ENCODE assay signal across 8 mouse cellular contexts in genomic region chr1:86586992-86587391, GRCm38 (mm10). TPM values are rescaled to one million over a fixed set of nuclear protein-coding genes. Genes with fewer than 3 reads are reported as not detected.
DNase-seq lines count a peak whose midpoint lies in the region; ATAC-seq and TF ChIP-seq lines count a peak whose summit lies in the region.

No protein-coding gene starts in this region.

- no peaks in the 10 kb centered on the region for H3K9me3 ChIP-seq in forebrain, embryonic 11.5 days (ENCODE audit: control insufficient read depth, low read length)
- no peaks in the 10 kb centered on the region for H3K9me3 ChIP-seq in heart, embryonic 16.5 days (replicated peaks; ENCODE audit: control insufficient read depth, low read length)
- no peaks in the 10 kb centered on the region for H3K9me3 ChIP-seq in liver, embryonic 16.5 days (replicated peaks; ENCODE audit: control insufficient read depth, low read length)
- no peaks in the 10 kb centered on the region for H3K9me3 ChIP-seq in neural tube, embryonic 13.5 days

- H3K36me3 ChIP-seq in forebrain, embryonic 11.5 days (ENCODE audit: control insufficient read depth, insufficient read depth, low read length) = no peaks in the 10 kb centered on the region; the same call in 1 of the 2 replicates
- peaks cover 3% of the 10 kb centered on the region; the same call in 1 of the 2 replicates for H3K36me3 ChIP-seq in heart, embryonic 16.5 days (ENCODE audit: control insufficient read depth, insufficient read depth)
- peaks cover 2% of the 10 kb centered on the region; the same call in 1 of the 2 replicates for H3K36me3 ChIP-seq in liver, embryonic 16.5 days (ENCODE audit: control insufficient read depth, insufficient read depth)
- peaks cover 28% of the 10 kb centered on the region; the same call in 1 of the 2 replicates for H3K36me3 ChIP-seq in neural tube, embryonic 13.5 days
- H3K36me3 ChIP-seq in testis, adult 2 months (ENCODE audit: control insufficient read depth, insufficient read depth, low read length) = no peaks in the 10 kb centered on the region

- no peak for TF ChIP-seq CTCF in testis, adult 2 months (IDR thresholded peaks at IDR 0.05; ENCODE audit: control insufficient read depth, insufficient read depth, insufficient replicate concordance, low read depth, low read length)

- TF ChIP-seq POLR2A in testis, adult 2 months (IDR thresholded peaks at IDR 0.05; ENCODE audit: control insufficient read depth, low read depth, low read length) = peak; percentile 65

- WGBS in forebrain, embryonic 11.5 days = under 1% methylated on average over 26 of the region's 26 CpGs
- WGBS in heart, embryonic 16.5 days = 0% methylated on average over 26 of the region's 26 CpGs
- under 1% methylated on average over 26 of the region's 26 CpGs for WGBS in liver, embryonic 16.5 days (ENCODE audit: insufficient replicate concordance)
- under 1% methylated on average over 26 of the region's 26 CpGs for WGBS in neural tube, embryonic 13.5 days

- peak; percentile 21 for ATAC-seq in CD4-positive, CD25-positive, alpha-beta regulatory T cell, adult 4 months
- peak; percentile 40 for ATAC-seq in forebrain, embryonic 11.5 days (replicated peaks; ENCODE audit: low FRiP score)
- peak; percentile 4; the same call in 1 of the 2 replicates for ATAC-seq in heart, embryonic 16.5 days (replicated peaks; ENCODE audit: extremely low read depth, insufficient read depth, low FRiP score)
- ATAC-seq in liver, embryonic 16.5 days (ENCODE audit: low read depth) = no peak
- 0 out of 2 replicates have a peak, but pooled peaks have one; percentile 3 for ATAC-seq in neural tube, embryonic 13.5 days (ENCODE audit: low read depth)

- no peaks in the 10 kb centered on the region for H3K27me3 ChIP-seq in forebrain, embryonic 11.5 days (ENCODE audit: control insufficient read depth, insufficient read depth, low read length)
- no peaks in the 10 kb centered on the region for H3K27me3 ChIP-seq in heart, embryonic 16.5 days (ENCODE audit: control insufficient read depth, insufficient read depth, low read length)
- H3K27me3 ChIP-seq in liver, embryonic 16.5 days (ENCODE audit: control insufficient read depth, insufficient read depth, low read depth, low read length) = no peaks in the 10 kb centered on the region
- H3K27me3 ChIP-seq in neural tube, embryonic 13.5 days = no peaks in the 10 kb centered on the region
- H3K27me3 ChIP-seq in testis, adult 2 months (ENCODE audit: control insufficient read depth, insufficient read depth, low read length) = no peaks in the 10 kb centered on the region

- H3K4me3 ChIP-seq in forebrain, embryonic 11.5 days (ENCODE audit: low read depth, low read length) = peak overlapping the region; percentile 90
- H3K4me3 ChIP-seq in heart, embryonic 16.5 days (ENCODE audit: low read length) = peak overlapping the region; percentile 94
- peak overlapping the region; percentile 86 for H3K4me3 ChIP-seq in liver, embryonic 16.5 days (ENCODE audit: low read depth, low read length)
- H3K4me3 ChIP-seq in neural tube, embryonic 13.5 days = peak overlapping the region; percentile 63
- H3K4me3 ChIP-seq in testis, adult 2 months (ENCODE audit: control insufficient read depth, low read depth, low read length) = peak overlapping the region; percentile 96

- H3K4me1 ChIP-seq in forebrain, embryonic 11.5 days (replicated peaks; ENCODE audit: control insufficient read depth, insufficient read depth, low read length) = 0 out of 2 replicates have a peak, but pooled peaks cover 2% of the 10 kb centered on the region
- H3K4me1 ChIP-seq in heart, embryonic 16.5 days (ENCODE audit: control insufficient read depth, insufficient read depth, low read length) = peaks cover 10% of the 10 kb centered on the region
- peaks cover 14% of the 10 kb centered on the region for H3K4me1 ChIP-seq in liver, embryonic 16.5 days (ENCODE audit: control insufficient read depth, low read depth, low read length)
- H3K4me1 ChIP-seq in neural tube, embryonic 13.5 days (replicated peaks) = peaks cover 19% of the 10 kb centered on the region
- H3K4me1 ChIP-seq in testis, adult 2 months (ENCODE audit: control insufficient read depth, insufficient read depth, low read length) = no peaks in the 10 kb centered on the region

- peak; percentile 50 for DNase-seq in c-Kit-negative CD71-positive TER-119-positive erythroid progenitor cells, embryonic 14.5 days (ENCODE audit: low read depth, low spot score)
- peak; percentile 89 for DNase-seq in forebrain, embryonic 11.5 days (ENCODE audit: low spot score)
- DNase-seq in kidney, postnatal 36 days = peak; percentile 74 to 88

- peak overlapping the region; percentile 84 for H3K9ac ChIP-seq in forebrain, embryonic 11.5 days (ENCODE audit: low read length)
- peak overlapping the region; percentile 95 for H3K9ac ChIP-seq in heart, embryonic 16.5 days (ENCODE audit: low read length)
- H3K9ac ChIP-seq in liver, embryonic 16.5 days (ENCODE audit: low read depth, low read length) = peak overlapping the region; percentile 87
- H3K9ac ChIP-seq in neural tube, embryonic 13.5 days = peak overlapping the region; percentile 76

- H3K4me2 ChIP-seq in forebrain, embryonic 11.5 days (ENCODE audit: low read depth, low read length, severe bottlenecking) = peak overlapping the region; percentile 52
- peak overlapping the region; percentile 92 for H3K4me2 ChIP-seq in heart, embryonic 16.5 days (ENCODE audit: low read depth, low read length)
- peak overlapping the region; percentile 86 for H3K4me2 ChIP-seq in liver, embryonic 16.5 days (ENCODE audit: low read depth, low read length)
- H3K4me2 ChIP-seq in neural tube, embryonic 13.5 days = peak overlapping the region; percentile 77

- H3K27ac ChIP-seq in forebrain, embryonic 11.5 days (ENCODE audit: low read depth, low read length) = no peak overlapping the region
- H3K27ac ChIP-seq in heart, embryonic 16.5 days (ENCODE audit: low read length) = 0 out of 2 replicates have a peak overlapping the region, but pooled peaks have one; percentile 16
- peak overlapping the region; percentile 27; the same call in 1 of the 2 replicates for H3K27ac ChIP-seq in liver, embryonic 16.5 days (ENCODE audit: low read length)
- H3K27ac ChIP-seq in neural tube, embryonic 13.5 days (replicated peaks) = peak overlapping the region; percentile 55
- no peak overlapping the region for H3K27ac ChIP-seq in testis, adult 2 months (ENCODE audit: control insufficient read depth, insufficient read depth, low read depth, low read length)

RNA-seq across cellular contexts. Expression of gene Cops7b, which starts 4.3 kb away (rescaled TPM):
- polyA plus RNA-seq in CD4-positive, CD25-positive, alpha-beta regulatory T cell, adult 4 months (2017; shearing (Covaris generic)) = 10 to 100 TPM; 16.9 to 20.0 TPM
- 57.1 and 62.3 TPM in 2 replicates for polyA plus RNA-seq in forebrain, embryonic 11.5 days (2014; fragmentation: Nextera tagmentation; extraction: Ambion mirVana)
- polyA plus RNA-seq in heart, embryonic 16.5 days (2015; fragmentation: Nextera tagmentation; extraction: Ambion mirVana) = 24.1 and 26.0 TPM in 2 replicates
- polyA plus RNA-seq in liver, embryonic 16.5 days (2015; fragmentation: Nextera tagmentation; extraction: Ambion mirVana) = 11.6 and 11.8 TPM in 2 replicates
- polyA plus RNA-seq in neural tube, embryonic 13.5 days (2015; fragmentation: Nextera tagmentation; extraction: Ambion mirVana) = 53.5 and 60.6 TPM in 2 replicates
- polyA plus RNA-seq in testis, adult 2 months (2012; rRNA removed) = 25.1 and 32.2 TPM in 2 replicates

RNA-seq across cellular contexts. Expression of gene Pde6d, which starts 4.6 kb away (rescaled TPM):
- polyA plus RNA-seq in CD4-positive, CD25-positive, alpha-beta regulatory T cell, adult 4 months (2017; shearing (Covaris generic)) = 10 to 100 TPM; 12.6 to 16.4 TPM
- 81.0 and 88.0 TPM in 2 replicates for polyA plus RNA-seq in forebrain, embryonic 11.5 days (2014; fragmentation: Nextera tagmentation; extraction: Ambion mirVana)
- polyA plus RNA-seq in heart, embryonic 16.5 days (2015; fragmentation: Nextera tagmentation; extraction: Ambion mirVana) = 58.7 and 60.5 TPM in 2 replicates
- polyA plus RNA-seq in liver, embryonic 16.5 days (2015; fragmentation: Nextera tagmentation; extraction: Ambion mirVana) = 20.2 and 21.7 TPM in 2 replicates
- polyA plus RNA-seq in neural tube, embryonic 13.5 days (2015; fragmentation: Nextera tagmentation; extraction: Ambion mirVana) = 97.0 and 103 TPM in 2 replicates
- 70.0 and 73.7 TPM in 2 replicates for polyA plus RNA-seq in testis, adult 2 months (2012; rRNA removed)

Comparison
In these comparisons a context has a peak if more than half of its experiments do, and no peak if none do; other contexts are left out.
1. H3K27ac ChIP-seq: peak in heart, embryonic 16.5 days (single experiment), liver, embryonic 16.5 days (single experiment) and neural tube, embryonic 13.5 days (single experiment); none in forebrain, embryonic 11.5 days (single experiment) and testis, adult 2 months (single experiment).
2. Peak in every context shown above with its lines, with median percentiles within 50 percentile points of each other: DNase-seq, H3K4me2 ChIP-seq, H3K4me3 ChIP-seq and H3K9ac ChIP-seq.